Mouse (Mus musculus): ENCODE data around the gene Gm45711. TPM values are rescaled to one million over a fixed set of nuclear protein-coding genes. Genes with fewer than 3 reads are reported as not detected.

The Gm45711 gene
- total and polyA plus RNA-seq, 3 experiments = not detected

DNA sequence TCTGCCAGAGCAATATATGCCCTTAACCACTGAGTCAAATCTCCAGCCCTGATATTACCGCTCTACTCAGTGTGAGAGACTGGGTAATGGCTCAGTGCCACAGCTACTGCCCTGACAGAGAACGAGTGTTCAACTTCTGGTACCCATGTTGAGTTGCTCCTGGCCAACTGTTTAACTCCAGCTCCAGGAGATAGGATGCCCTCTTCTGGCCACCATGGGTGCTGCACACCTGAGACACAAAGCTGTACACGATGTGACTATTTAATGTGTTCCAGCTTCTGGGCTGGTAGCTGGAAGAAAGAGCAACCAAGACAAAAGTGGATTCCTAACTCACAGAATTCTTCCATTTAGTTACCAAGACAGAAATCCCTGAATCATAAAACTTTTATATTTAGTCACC, 56.9 kb downstream of the Gm45711 start:
- ATAC-seq (ENCODE audit: extremely low read depth, insufficient number of reproducible peaks, low FRiP score, poor library complexity, severe bottlenecking) (no peak), DNase-seq (ENCODE audit: low spot score) (no peak)
- Histone ChIP-seq H3K9me3 (replicated peaks) (no peaks in the 10 kb centered on the region), H3K4me3 (ENCODE audit: low read depth, low read length) (no peak overlapping the region; the same call in 1 of the 2 replicates), H3K4me1 (ENCODE audit: insufficient read depth, low read depth, low read length) (peaks cover 53% of the 10 kb centered on the region), H3K36me3 (replicated peaks) (peaks cover 31% of the 10 kb centered on the region), H3K27me3 (ENCODE audit: insufficient read depth, low read length) (no peaks in the 10 kb centered on the region)
- TF ChIP-seq GATA2 (IDR thresholded peaks at IDR 0.05; ENCODE audit: borderline replicate concordance, low read depth, low read length) (no peak), POLR2AphosphoS5 (IDR thresholded peaks at IDR 0.05; ENCODE audit: insufficient replicate concordance, low read depth, low read length) (no peak), GATA1 (IDR thresholded peaks at IDR 0.05; ENCODE audit: borderline replicate concordance, low read length) (no peak), TAL1 (conservative IDR thresholded peaks at IDR 0.05; ENCODE audit: low read depth, low read length) (no peak), CTCF (IDR thresholded peaks at IDR 0.05; ENCODE audit: low read depth, low read length) (peak; percentile 72; the same call in 1 of the 2 replicates)

DNA sequence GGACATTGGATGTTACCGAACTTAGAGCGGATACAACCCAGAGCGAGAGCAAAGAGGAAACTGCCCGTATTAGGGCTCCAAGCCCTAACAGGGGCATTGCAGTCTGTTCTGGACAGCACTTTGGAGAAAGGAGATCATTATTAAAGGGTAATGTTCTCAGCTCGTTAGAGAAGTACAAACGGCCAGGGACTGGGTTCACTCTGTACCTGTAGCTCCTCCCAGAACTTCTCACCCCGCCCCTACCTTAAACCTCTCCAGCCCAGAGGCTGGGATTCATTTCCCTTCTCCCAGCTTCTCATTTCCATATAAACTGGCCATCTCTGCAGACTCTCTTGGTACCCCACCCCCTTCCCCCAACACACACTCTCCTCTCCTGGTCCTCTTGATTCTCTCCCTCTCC, 58.4 kb downstream of the Gm45711 start:
- Histone ChIP-seq H3K4me1 (ENCODE audit: insufficient read depth, low read depth, low read length) (peaks cover 65% of the 10 kb centered on the region), H3K36me3 (replicated peaks) (peaks cover 32% of the 10 kb centered on the region), H3K4me3 (ENCODE audit: low read depth, low read length) (peak overlapping the region; percentile 82), H3K27me3 (ENCODE audit: insufficient read depth, low read length) (no peaks in the 10 kb centered on the region), H3K9me3 (replicated peaks) (no peaks in the 10 kb centered on the region)
- DNase-seq (ENCODE audit: low spot score) (no peak), ATAC-seq (ENCODE audit: extremely low read depth, insufficient number of reproducible peaks, low FRiP score, poor library complexity, severe bottlenecking) (no peak)
- TF ChIP-seq GATA2 (IDR thresholded peaks at IDR 0.05; ENCODE audit: borderline replicate concordance, low read depth, low read length) (no peak), CTCF (IDR thresholded peaks at IDR 0.05; ENCODE audit: low read depth, low read length) (no peak), POLR2AphosphoS5 (IDR thresholded peaks at IDR 0.05; ENCODE audit: insufficient replicate concordance, low read depth, low read length) (no peak), GATA1 (IDR thresholded peaks at IDR 0.05; ENCODE audit: borderline replicate concordance, low read length) (no peak), TAL1 (conservative IDR thresholded peaks at IDR 0.05; ENCODE audit: low read depth, low read length) (no peak)

DNA sequence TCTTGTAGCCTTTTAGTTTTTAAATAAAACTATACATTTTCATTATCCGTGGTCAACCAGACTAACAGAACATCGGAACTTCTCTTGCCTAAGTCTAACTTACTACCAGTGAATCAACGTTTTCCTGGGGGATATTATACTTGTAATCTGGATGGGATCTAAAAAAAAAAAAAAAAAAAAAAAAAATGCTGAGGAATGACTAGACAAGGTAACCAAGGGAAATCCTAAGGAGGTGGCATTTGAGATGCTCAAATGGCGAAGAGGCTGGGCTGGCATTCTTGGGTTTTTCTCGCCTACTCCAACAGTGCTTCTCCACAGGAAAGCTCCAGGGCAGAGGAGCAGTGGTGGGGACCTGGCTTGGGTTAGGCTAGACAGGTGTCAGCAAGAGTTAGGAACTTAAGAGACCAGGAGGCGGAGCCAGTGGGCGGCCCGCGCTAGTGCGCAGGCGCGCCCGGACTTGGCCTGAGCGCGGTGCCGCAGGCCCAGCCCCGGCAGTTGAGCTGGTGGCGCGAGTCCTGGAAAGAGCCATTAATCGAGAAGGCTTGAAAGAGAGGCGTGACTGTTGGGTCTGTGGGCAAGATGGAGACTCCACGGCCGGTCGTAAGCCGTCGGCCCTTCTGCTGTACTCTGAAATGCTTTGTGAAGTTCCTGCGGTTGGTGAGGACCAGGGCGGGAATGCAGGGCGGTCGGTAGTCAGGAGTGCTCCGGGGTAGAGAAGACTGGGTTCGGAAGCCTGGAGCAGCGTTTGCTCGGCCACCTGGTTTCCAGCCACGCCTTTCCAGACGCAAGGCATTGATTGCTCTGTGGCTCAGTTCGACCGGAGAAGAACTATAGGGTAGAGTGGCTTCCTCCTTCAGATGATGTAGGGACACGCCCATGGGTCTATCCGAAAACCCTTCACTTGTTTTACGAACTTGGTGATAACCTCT, 59.2 kb downstream of the Gm45711 start, which contains the start of gene Cklf:
Gene Cklf (plus strand): TSS at position 423 of the 929 bp plus-strand sequence.
- peak; percentile 79 for DNase-seq (ENCODE audit: low spot score)
- peaks cover 72% of the 10 kb centered on the region for H3K4me1 ChIP-seq (ENCODE audit: insufficient read depth, low read depth, low read length)
- no peaks in the 10 kb centered on the region for H3K9me3 ChIP-seq (replicated peaks)
- TF ChIP-seq GATA2 (IDR thresholded peaks at IDR 0.05; ENCODE audit: borderline replicate concordance, low read depth, low read length) = no peak
- TF ChIP-seq GATA1 (IDR thresholded peaks at IDR 0.05; ENCODE audit: borderline replicate concordance, low read length) = no peak
- no peak for TF ChIP-seq POLR2AphosphoS5 (IDR thresholded peaks at IDR 0.05; ENCODE audit: insufficient replicate concordance, low read depth, low read length)
- no peak for TF ChIP-seq CTCF (IDR thresholded peaks at IDR 0.05; ENCODE audit: low read depth, low read length)
- TF ChIP-seq TAL1 (conservative IDR thresholded peaks at IDR 0.05; ENCODE audit: low read depth, low read length) = no peak
- H3K4me3 ChIP-seq (ENCODE audit: low read depth, low read length) = peak within 1 kb of the TSS; percentile 82
- ATAC-seq (ENCODE audit: extremely low read depth, insufficient number of reproducible peaks, low FRiP score, poor library complexity, severe bottlenecking) = peak; percentile 51
- H3K36me3 ChIP-seq (replicated peaks) = peaks cover 40% of the 10 kb centered on the region
- no peaks in the 10 kb centered on the region for H3K27me3 ChIP-seq (ENCODE audit: insufficient read depth, low read length)

DNA sequence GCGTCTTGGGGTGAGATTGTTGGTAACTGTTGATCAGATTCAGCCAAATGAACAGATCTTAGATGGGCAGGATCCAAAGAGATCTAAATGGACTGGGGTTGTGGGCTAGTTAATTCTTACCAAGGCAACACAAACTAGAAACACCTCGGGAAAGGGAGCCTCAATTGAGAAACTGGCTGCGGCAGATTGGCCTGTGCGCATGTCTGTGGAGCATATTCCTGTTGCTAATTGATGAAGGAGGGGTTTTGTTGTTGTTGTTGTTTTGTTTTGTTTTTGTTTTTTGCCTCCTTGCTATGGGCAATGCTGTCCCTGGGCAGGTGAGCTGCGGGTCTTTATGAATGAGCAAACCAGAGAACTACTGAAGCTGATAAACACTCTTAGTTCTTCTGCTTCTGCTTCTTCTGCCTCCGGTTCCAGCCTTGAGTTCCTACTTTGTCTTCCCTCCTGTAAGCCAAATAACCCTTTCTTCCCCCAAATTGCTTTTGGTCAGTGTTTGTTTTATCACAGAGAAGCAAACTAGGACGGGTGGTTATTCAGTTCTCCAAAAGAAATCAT, 60.4 kb downstream of the Gm45711 start:
- DNase-seq (ENCODE audit: low spot score) = no peak
- peaks cover 69% of the 10 kb centered on the region for H3K4me1 ChIP-seq (ENCODE audit: insufficient read depth, low read depth, low read length)
- H3K4me3 ChIP-seq (ENCODE audit: low read depth, low read length) = no peak overlapping the region
- TF ChIP-seq CTCF (IDR thresholded peaks at IDR 0.05; ENCODE audit: low read depth, low read length) = no peak
- no peak for TF ChIP-seq POLR2AphosphoS5 (IDR thresholded peaks at IDR 0.05; ENCODE audit: insufficient replicate concordance, low read depth, low read length)
- no peak for TF ChIP-seq GATA1 (IDR thresholded peaks at IDR 0.05; ENCODE audit: borderline replicate concordance, low read length)
- TF ChIP-seq GATA2 (IDR thresholded peaks at IDR 0.05; ENCODE audit: borderline replicate concordance, low read depth, low read length) = no peak
- TF ChIP-seq TAL1 (conservative IDR thresholded peaks at IDR 0.05; ENCODE audit: low read depth, low read length) = no peak
- ATAC-seq (ENCODE audit: extremely low read depth, insufficient number of reproducible peaks, low FRiP score, poor library complexity, severe bottlenecking) = no peak
- peaks cover 42% of the 10 kb centered on the region for H3K36me3 ChIP-seq (replicated peaks)
- no peaks in the 10 kb centered on the region for H3K27me3 ChIP-seq (ENCODE audit: insufficient read depth, low read length)
- H3K9me3 ChIP-seq (replicated peaks) = no peaks in the 10 kb centered on the region

DNA sequence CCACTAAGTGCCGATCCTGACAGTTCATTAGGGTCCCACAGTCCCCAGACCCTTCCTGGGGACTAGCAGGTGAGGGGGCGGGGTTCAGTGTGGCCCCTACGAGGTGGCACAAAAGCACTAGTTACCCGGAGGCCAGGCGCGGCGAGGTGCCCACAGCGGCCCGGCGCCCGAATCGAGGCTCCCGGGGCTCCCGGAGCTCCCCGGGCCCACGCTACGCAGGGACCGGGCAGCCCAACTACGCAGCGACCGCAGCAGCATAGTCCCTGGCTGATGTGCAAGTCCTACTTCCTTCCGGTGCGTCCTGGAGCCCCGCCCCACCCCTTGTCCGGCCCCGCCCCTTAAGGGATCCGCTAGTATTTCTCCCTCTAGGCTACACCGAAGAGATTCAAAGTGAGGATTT, 61.6 kb downstream of the Gm45711 start, which contains the start of gene Tk2:
Gene Tk2 (minus strand): TSS at position 283 of the 400 bp plus-strand sequence.
- ATAC-seq (ENCODE audit: extremely low read depth, insufficient number of reproducible peaks, low FRiP score, poor library complexity, severe bottlenecking) (peak; percentile 67), DNase-seq (ENCODE audit: low spot score) (peak; percentile 81)
- peak within 1 kb of the TSS; percentile 85 for H3K4me3 ChIP-seq (ENCODE audit: low read depth, low read length)
- TF ChIP-seq GATA2 (IDR thresholded peaks at IDR 0.05; ENCODE audit: borderline replicate concordance, low read depth, low read length) = no peak
- TF ChIP-seq TAL1 (conservative IDR thresholded peaks at IDR 0.05; ENCODE audit: low read depth, low read length) = no peak
- no peak for TF ChIP-seq GATA1 (IDR thresholded peaks at IDR 0.05; ENCODE audit: borderline replicate concordance, low read length)
- no peak for TF ChIP-seq POLR2AphosphoS5 (IDR thresholded peaks at IDR 0.05; ENCODE audit: insufficient replicate concordance, low read depth, low read length)
- TF ChIP-seq CTCF (IDR thresholded peaks at IDR 0.05; ENCODE audit: low read depth, low read length) = no peak
- no peaks in the 10 kb centered on the region for H3K9me3 ChIP-seq (replicated peaks)
- H3K36me3 ChIP-seq (replicated peaks) = peaks cover 46% of the 10 kb centered on the region
- peaks cover 78% of the 10 kb centered on the region for H3K4me1 ChIP-seq (ENCODE audit: insufficient read depth, low read depth, low read length)
- H3K27me3 ChIP-seq (ENCODE audit: insufficient read depth, low read length) = no peaks in the 10 kb centered on the region

DNA sequence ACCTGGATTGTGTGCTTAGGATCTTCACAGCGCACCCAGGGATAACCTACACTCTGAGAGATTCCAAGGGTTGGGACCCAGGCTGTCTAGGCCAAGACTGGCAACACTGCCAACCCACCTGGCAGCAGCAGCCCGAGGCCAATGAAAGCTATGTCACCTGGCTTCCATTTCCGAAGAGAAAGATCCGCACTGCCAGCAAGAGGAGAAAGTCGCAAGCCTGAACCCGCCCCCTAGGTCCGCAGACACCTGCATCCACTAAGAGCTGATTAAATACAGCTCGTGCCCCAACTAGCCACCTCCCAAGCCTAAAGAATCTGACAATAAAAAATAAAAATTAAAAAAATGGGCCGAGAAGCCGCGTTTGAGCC, 62.0 kb downstream of the Gm45711 start:
- no peak for DNase-seq (ENCODE audit: low spot score)

More for the DNA sequence above, 62.0 kb downstream of the Gm45711 start:
- H3K9me3 ChIP-seq (replicated peaks) = no peaks in the 10 kb centered on the region
- peaks cover 78% of the 10 kb centered on the region for H3K4me1 ChIP-seq (ENCODE audit: insufficient read depth, low read depth, low read length)
- no peaks in the 10 kb centered on the region for H3K27me3 ChIP-seq (ENCODE audit: insufficient read depth, low read length)
- H3K36me3 ChIP-seq (replicated peaks) = peaks cover 46% of the 10 kb centered on the region
- H3K4me3 ChIP-seq (ENCODE audit: low read depth, low read length) = peak overlapping the region; percentile 85
- no peak for ATAC-seq (ENCODE audit: extremely low read depth, insufficient number of reproducible peaks, low FRiP score, poor library complexity, severe bottlenecking)
- no peak for TF ChIP-seq GATA2 (IDR thresholded peaks at IDR 0.05; ENCODE audit: borderline replicate concordance, low read depth, low read length)
- TF ChIP-seq POLR2AphosphoS5 (IDR thresholded peaks at IDR 0.05; ENCODE audit: insufficient replicate concordance, low read depth, low read length) = no peak
- no peak for TF ChIP-seq GATA1 (IDR thresholded peaks at IDR 0.05; ENCODE audit: borderline replicate concordance, low read length)
- no peak for TF ChIP-seq CTCF (IDR thresholded peaks at IDR 0.05; ENCODE audit: low read depth, low read length)
- TF ChIP-seq TAL1 (conservative IDR thresholded peaks at IDR 0.05; ENCODE audit: low read depth, low read length) = no peak
